Mouse (Mus musculus): ENCODE data around the gene Lce3f.

Gene Lce3f

GRCm38 (mm10) chr3:92991926-92992325 is at the start of gene Lce3f:
Lce3f (plus strand) TSS chr3:92992226.
- no peak for DNase-seq (ENCODE audit: low read depth, low spot score)

GRCm38 (mm10) chr3:92944186-92944585 is 47.8 kb upstream of the Lce3f start, which contains the start of gene Lce3c:
Lce3c (plus strand) TSS chr3:92944486.
- no peak for DNase-seq (ENCODE audit: low read depth, low spot score)

GRCm38 (mm10) chr3:92957090-92957489 is 34.9 kb upstream of the Lce3f start, which contains the start of gene Lce3d:
Lce3d (plus strand) TSS chr3:92957390.
- no peak for DNase-seq (ENCODE audit: low read depth, low spot score)

DNA sequence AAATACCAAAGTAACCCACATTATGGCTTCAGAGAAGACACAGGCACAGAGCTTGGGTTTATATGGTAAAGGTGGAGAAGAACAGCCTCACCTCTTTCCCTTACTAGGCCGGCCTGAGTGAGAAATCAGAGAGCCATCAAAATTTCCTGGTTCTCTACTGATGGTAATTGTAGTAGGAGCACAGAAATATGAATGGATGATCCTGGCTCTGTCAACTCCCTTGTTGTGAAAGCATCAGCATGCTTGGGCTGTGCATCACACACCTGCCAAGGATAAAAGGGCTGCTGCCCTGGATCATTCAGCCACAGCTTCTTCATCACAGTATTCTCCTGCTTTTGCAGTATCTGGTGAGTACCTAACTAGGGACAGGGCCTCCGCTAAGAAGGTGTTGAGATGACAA is 25.3 kb upstream of the Lce3f start, which contains the start of gene Lce3e:
Gene Lce3e, plus strand, starts transcription at position 301 of the 400 bp plus-strand sequence.
- DNase-seq (ENCODE audit: low read depth, low spot score), result no peak

- DNase-seq (ENCODE audit: low read depth, low spot score), result no peak
Observed at GRCm38 (mm10) chr3:92978484-92978883, 13.5 kb upstream of the Lce3f start.

DNA sequence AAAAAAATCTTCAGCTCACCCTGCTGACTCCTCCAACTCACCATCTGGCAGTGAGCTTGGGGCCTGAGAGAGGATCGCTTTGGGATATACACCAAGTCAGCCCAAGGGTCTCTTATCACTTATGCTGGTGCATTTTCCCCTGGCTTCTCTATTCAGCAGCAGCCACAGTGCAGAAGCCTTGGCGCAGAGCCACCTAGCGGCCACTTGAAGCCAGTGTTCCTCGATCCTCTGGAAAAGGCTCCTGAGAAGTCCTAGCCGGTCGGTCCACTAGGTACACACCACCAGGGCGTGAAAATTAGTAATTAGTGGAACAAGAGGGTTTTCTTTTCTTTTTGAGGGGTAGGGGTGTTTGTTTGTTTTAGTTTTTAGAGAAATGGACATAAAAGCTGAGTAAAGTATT is 6.7 kb downstream of the Lce3f start:
- peak; percentile 68 for DNase-seq (ENCODE audit: low read depth, low spot score)

- no peak for DNase-seq (ENCODE audit: low read depth, low spot score)
Observed at GRCm38 (mm10) chr3:93000621-93001020, 8.6 kb downstream of the Lce3f start.

GRCm38 (mm10) chr3:93002843-93003242 is 10.8 kb downstream of the Lce3f start:
- DNase-seq (ENCODE audit: low read depth, low spot score), result no peak

DNA sequence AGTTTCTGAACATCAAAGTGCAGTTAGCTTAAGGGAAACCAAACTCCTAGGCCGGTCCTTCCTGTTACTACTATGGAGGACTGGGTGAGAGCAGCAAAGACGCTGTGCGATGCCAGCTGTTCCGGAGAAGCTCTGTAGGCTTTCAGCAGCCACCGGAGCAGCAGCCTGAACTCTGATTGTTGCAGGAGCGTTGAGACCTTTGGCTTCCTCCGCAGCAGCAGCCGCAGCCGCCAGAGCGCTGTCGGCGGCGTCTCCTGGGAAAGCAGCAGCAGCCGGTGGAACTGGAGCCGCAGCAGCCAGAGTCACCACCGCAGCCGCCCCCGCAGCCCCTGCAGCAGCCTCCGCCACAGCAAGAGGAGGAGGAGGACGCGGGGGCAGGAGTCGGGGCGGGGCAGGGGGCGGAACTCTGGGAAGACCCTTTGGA is 22.4 kb downstream of the Lce3f start:
- DNase-seq (ENCODE audit: low read depth, low spot score), result peak; percentile 74

GRCm38 (mm10) chr3:93014871-93015270 is 22.8 kb downstream of the Lce3f start:
- DNase-seq (ENCODE audit: low read depth, low spot score), result no peak

DNA sequence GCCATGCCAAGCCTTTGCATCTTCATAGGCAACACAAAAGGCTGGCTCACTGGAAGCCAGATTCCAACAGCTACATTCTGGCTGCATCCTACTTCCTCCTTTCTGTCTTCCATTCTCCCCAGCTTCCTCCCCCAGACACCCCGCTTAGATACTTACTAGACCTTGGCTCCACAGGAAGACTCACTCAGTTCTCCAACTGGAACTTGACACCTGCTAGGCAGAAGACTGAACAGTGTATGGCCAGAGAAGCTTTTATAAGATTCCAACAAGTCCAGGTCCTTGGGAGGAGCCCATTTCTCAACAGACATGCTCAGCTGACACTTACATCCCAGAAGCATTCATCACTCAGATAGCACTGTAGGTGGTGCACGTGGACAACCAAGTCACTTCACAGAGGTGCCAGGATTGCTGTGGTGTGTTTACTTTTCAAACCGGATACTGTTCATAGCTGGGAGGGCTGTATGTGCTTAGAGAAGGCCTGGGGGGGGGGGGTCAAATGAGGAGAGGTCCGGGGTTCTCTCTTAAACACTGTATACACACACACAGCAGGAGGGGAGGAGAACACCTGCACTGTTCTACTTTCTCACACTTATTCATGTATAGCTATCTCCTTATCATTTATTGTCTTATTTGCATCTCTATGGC is 23.6 kb downstream of the Lce3f start, which contains the start of gene Crct1:
Gene Crct1, minus strand, starts transcription at position 228 of the 645 bp plus-strand sequence.
- no peak for DNase-seq (ENCODE audit: low read depth, low spot score)

DNA sequence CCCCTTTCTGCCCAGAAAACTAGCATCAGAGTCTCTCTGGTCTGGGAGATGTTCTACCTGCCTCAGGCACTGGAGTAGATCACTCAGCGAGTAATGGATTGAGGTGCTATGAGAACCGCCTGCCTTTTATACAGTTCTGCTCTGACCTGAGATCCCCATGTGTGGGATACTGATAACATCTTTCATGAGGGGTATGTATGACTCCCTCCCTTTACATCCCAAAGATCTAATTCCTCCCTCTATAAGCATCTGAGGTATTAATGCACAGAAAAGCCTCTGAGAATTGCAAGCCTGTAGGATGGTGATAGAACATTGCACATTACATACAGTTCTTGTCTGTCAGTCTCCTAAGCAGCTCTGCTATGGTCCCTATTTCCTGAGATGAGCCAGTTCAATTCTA is 26.9 kb downstream of the Lce3f start, which contains the start of gene Lce1m:
Gene Lce1m, minus strand, starts transcription at position 101 of the 400 bp plus-strand sequence.
- DNase-seq (ENCODE audit: low read depth, low spot score), result no peak

DNA sequence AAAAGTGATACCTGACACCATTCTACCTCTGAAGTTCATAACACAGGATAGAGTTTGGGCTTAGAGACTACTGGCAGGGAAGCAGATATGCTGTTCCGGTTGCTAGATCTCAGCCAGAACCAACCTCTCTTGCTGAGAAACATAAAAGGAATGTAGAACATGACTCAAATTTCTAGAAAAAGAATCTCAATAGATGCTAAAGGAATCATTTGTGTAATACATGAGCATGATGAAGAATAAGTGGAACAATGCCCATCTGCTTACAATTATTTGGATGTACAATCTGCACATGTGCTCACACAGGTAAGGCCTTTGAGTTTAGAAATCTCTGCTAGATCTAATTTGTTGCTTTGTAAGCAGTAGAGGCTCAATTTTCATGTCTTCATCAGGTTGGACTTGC is 29.1 kb downstream of the Lce3f start:
- DNase-seq (ENCODE audit: low read depth, low spot score), result no peak

GRCm38 (mm10) chr3:93023411-93024184 is 31.6 kb downstream of the Lce3f start:
- no peak for DNase-seq (ENCODE audit: low read depth, low spot score)

- no peak for DNase-seq (ENCODE audit: low read depth, low spot score)
Observed at GRCm38 (mm10) chr3:93025486-93025885, 33.5 kb downstream of the Lce3f start.

- peak; percentile 66 for DNase-seq (ENCODE audit: low read depth, low spot score)
Observed at GRCm38 (mm10) chr3:93031450-93031849, 39.4 kb downstream of the Lce3f start.
